Mouse (Mus musculus): ENCODE measurements around the gene Olfr237-ps1. TPM values are rescaled to one million over a fixed set of nuclear protein-coding genes. Genes with fewer than 3 reads are reported as not detected.

The Olfr237-ps1 gene
- polyA plus RNA-seq, 1 experiment from 2014 or later, result not detected

GRCm38 (mm10) chr6:43205355-43205754 is 59.0 kb downstream of the Olfr237-ps1 start:
- WGBS, result 42% methylated on average over 2 of the region's 2 CpGs
- ATAC-seq (ENCODE audit: borderline replicate concordance, extremely low read depth, low FRiP score, low TSS enrichment), result no peak
- Histone ChIP-seq H3K9me3 (no peaks in the 10 kb centered on the region), H3K4me3 (no peak overlapping the region), H3K9ac (no peak overlapping the region), H3K4me1 (no peaks in the 10 kb centered on the region), H3K36me3 (no peaks in the 10 kb centered on the region), H3K27me3 (no peaks in the 10 kb centered on the region), H3K4me2 (no peak overlapping the region), H3K27ac (no peak overlapping the region)

Other genes with a start within 250 kb of the Olfr237-ps1 start
- not detected in 2 replicates for gene Olfr447, start 237.7 kb upstream of the Olfr237-ps1 start, polyA plus RNA-seq (2015; fragmentation: Nextera tagmentation; extraction: Ambion mirVana)
- not detected in 2 replicates for gene Olfr446, start 225.2 kb upstream of the Olfr237-ps1 start, polyA plus RNA-seq (2015; fragmentation: Nextera tagmentation; extraction: Ambion mirVana)
- gene Olfr444, start 197.5 kb upstream of the Olfr237-ps1 start, polyA plus RNA-seq (2015; fragmentation: Nextera tagmentation; extraction: Ambion mirVana), result not detected in 2 replicates
- not detected in 2 replicates for gene Olfr441, start 40.2 kb upstream of the Olfr237-ps1 start, polyA plus RNA-seq (2015; fragmentation: Nextera tagmentation; extraction: Ambion mirVana)
- gene Olfr437, start 16.7 kb downstream of the Olfr237-ps1 start, polyA plus RNA-seq (2015; fragmentation: Nextera tagmentation; extraction: Ambion mirVana), result not detected in 2 replicates
- not detected in 2 replicates for gene Olfr13, start 25.6 kb downstream of the Olfr237-ps1 start, polyA plus RNA-seq (2015; fragmentation: Nextera tagmentation; extraction: Ambion mirVana)
- gene Olfr435, start 50.6 kb downstream of the Olfr237-ps1 start, polyA plus RNA-seq (2015; fragmentation: Nextera tagmentation; extraction: Ambion mirVana), result not detected in 2 replicates
- gene Olfr434, start 66.5 kb downstream of the Olfr237-ps1 start, polyA plus RNA-seq (2015; fragmentation: Nextera tagmentation; extraction: Ambion mirVana), result not detected in 2 replicates
- gene Olfr47, start 85.0 kb downstream of the Olfr237-ps1 start, polyA plus RNA-seq (2015; fragmentation: Nextera tagmentation; extraction: Ambion mirVana), result not detected in 2 replicates
- 18.5 and 21.5 TPM in 2 replicates for gene Arhgef5, start 119.0 kb downstream of the Olfr237-ps1 start, polyA plus RNA-seq (2015; fragmentation: Nextera tagmentation; extraction: Ambion mirVana)
- gene Nobox, start 163.0 kb downstream of the Olfr237-ps1 start, polyA plus RNA-seq (2015; fragmentation: Nextera tagmentation; extraction: Ambion mirVana), result 0.20 TPM in 1 of 2 replicates, not detected in the other

Measured in lung, embryonic 15.5 days (tissue).